Mouse (Mus musculus) lung, embryonic 14.5 days (tissue): ENCODE measurements at regions not wholly inside any gene's neighbourhood (a gene's known extent, or its start where the extent isn't known, plus 50 kb on each side); places are given as distances from the start of the nearest gene placed in this dataset.

Experiments used
- ATAC-seq: fragments of 200-750 bp; cut with Nextera tagmentation; 2 replicates; pipeline ENCODE4 v1.8.0; 2017; ENCODE audit warnings: mild to moderate bottlenecking, moderate TSS enrichment, moderate library complexity; ENCODE audit not compliant: insufficient read depth
- DNase-seq: peaks from one replicate; pipeline ENCODE4 v3.0.0-alpha.2; 2015
- H3K27ac ChIP-seq: fragments of 300-500 bp; sonication (generic); 2 replicates; pipeline ENCODE4 v1.5.1; 2014; ENCODE audit warnings: low read depth, mild to moderate bottlenecking, moderate library complexity
- H3K27me3 ChIP-seq: fragments of 300-500 bp; sonication (generic); 2 replicates; pipeline ENCODE4 v1.6.1; 2014; ENCODE audit warnings: low read length, control low read depth; ENCODE audit not compliant: insufficient read depth
- H3K36me3 ChIP-seq: fragments of 300-500 bp; sonication (generic); 2 replicates; pipeline ENCODE4 v1.6.1; 2014; ENCODE audit warnings: control low read depth; ENCODE audit not compliant: insufficient read depth
- H3K4me1 ChIP-seq: fragments of 300-500 bp; sonication (generic); 2 replicates; pipeline ENCODE4 v1.6.1; 2014; ENCODE audit warnings: antibody characterized with exemption, control low read depth; ENCODE audit not compliant: insufficient read depth
- H3K4me2 ChIP-seq: fragments of 300-500 bp; sonication (generic); 2 replicates; pipeline ENCODE4 v1.6.1; 2014; ENCODE audit warnings: mild to moderate bottlenecking
- H3K4me3 ChIP-seq: fragments of 300-500 bp; sonication (generic); 2 replicates; pipeline ENCODE4 v1.5.1; 2014; ENCODE audit warnings: low read depth, low read length
- H3K9ac ChIP-seq: fragments of 300-500 bp; sonication (generic); 2 replicates; pipeline ENCODE4 v1.6.1; 2014
- H3K9me3 ChIP-seq: fragments of 300-500 bp; sonication (generic); 2 replicates; pipeline ENCODE4 v1.6.1; 2016; ENCODE audit warnings: low read depth, low read length, control low read depth
- CTCF ChIP-seq: IDR thresholded peaks from 2 replicates; pipeline ENCODE4 v1.5.1; 2016; ENCODE audit warnings: antibody characterized with exemption, low read depth
- WGBS: fragments of 180-500 bp; shearing (Covaris S2); extraction: QIAGEN DNeasy Blood & Tissue Kit; methylation state at CpG from one replicate; pipeline ENCODE4 v1.1.7; 2014; 5-methylcytosine and 5-hydroxymethylcytosine counted together

DNA sequence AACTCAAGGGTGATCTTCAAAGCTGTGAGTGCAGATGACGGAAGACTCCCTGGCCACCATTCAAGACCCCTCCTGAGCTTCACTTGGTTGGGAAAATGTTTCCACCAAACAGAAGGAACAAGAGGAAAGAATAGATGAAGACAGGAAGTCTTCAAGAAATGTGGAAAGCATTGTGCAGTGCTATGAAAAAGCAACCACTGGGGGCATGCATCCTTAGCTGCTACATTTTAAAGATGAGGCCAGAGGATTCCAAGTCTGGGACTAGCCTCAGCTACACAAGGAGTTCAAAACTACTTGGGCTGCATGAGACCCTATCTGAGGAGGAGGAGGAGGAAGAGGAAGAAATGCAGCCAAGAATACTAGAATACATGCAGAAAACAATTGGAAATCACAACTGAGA, 207.6 kb upstream of the Hes1 start:
- 95% methylated on average over 1 of the region's 1 CpGs for WGBS
- ATAC-seq: no peak
- Histone ChIP-seq H3K4me1 (no peaks in the 10 kb centered on the region), H3K36me3 (no peaks in the 10 kb centered on the region), H3K4me3 (no peak overlapping the region), H3K4me2 (no peak overlapping the region), H3K27ac (no peak overlapping the region), H3K27me3 (no peaks in the 10 kb centered on the region), H3K9ac (no peak overlapping the region), H3K9me3 (no peaks in the 10 kb centered on the region)
- TF ChIP-seq CTCF: peak; percentile 44
- no peak for DNase-seq

DNA sequence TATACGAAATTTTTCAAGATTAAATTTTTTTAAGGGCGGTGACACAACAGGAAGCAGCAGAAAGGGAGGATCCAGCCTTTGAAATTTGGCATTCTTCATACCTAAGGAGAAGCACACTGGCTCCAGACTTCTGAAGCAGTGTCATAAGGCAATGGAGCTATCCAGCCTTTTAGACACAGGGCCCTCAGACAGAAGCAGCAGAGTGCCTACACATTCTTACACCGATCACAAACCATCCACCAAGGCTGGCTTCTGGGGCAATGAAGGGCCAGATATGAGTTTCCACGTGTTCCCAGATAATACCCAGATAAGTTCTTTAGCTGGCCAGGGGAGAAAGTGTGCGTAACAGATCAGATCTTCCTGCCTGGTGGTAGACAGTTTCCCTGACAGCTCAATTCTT, 205.5 kb upstream of the Hes1 start:
- DNase-seq (no peak), ATAC-seq (no peak)
- 61% methylated on average over 5 of the region's 5 CpGs for WGBS
- Histone ChIP-seq H3K9ac (no peak overlapping the region), H3K4me3 (no peak overlapping the region), H3K36me3 (no peaks in the 10 kb centered on the region), H3K4me1 (no peaks in the 10 kb centered on the region), H3K4me2 (no peak overlapping the region), H3K9me3 (no peaks in the 10 kb centered on the region), H3K27ac (no peak overlapping the region), H3K27me3 (no peaks in the 10 kb centered on the region)
- TF ChIP-seq CTCF: no peak

DNA sequence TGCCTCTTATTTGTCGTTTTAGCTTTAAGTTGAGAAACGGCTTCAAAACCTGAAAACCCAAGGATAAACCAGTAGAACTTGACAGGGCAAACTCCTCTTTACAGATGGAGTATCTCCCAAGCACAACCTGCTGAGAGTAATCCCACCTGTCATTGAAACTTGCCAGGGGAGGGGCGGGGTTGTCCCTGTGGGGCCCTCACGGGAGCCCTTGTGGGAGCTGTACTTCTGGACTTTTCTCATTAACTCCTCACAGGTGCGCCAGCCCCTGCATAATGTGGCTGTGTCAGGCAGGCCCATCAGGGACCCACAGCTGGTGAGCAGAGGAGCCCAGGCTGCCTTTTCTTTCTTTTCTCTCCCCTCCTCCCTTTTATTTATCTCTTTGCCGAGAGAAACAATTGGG, 203.9 kb upstream of the Hes1 start:
- Histone ChIP-seq H3K4me2 (no peak overlapping the region), H3K9me3 (no peaks in the 10 kb centered on the region), H3K36me3 (no peaks in the 10 kb centered on the region), H3K4me3 (no peak overlapping the region), H3K9ac (no peak overlapping the region), H3K4me1 (no peaks in the 10 kb centered on the region), H3K27me3 (no peaks in the 10 kb centered on the region), H3K27ac (no peak overlapping the region)
- no peak for TF ChIP-seq CTCF
- ATAC-seq: no peak
- 33% methylated on average over 6 of the region's 6 CpGs for WGBS
- DNase-seq: no peak

DNA sequence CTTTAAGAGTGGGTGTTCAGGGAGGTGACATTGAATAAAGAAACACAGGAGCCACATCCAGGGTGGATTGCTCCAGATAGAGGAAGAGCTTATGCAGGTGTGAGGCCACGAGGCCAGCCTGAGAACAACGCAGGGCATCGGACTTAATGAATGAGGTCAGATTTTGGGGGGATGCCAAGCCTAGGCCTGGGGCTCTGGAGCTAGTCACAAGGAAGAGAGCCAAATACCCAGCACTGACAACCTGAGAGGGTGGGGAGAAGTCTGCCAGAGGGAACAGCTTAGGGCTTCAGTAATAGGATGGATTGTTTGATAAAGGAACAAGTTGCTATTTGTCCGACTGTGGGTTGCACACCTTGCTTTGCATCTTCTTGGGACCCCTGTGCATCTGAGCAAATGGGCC, 203.1 kb upstream of the Hes1 start:
- H3K4me2 ChIP-seq: no peak overlapping the region
- 39% methylated on average over 4 of the region's 4 CpGs for WGBS
- H3K36me3 ChIP-seq: no peaks in the 10 kb centered on the region
- no peak overlapping the region for H3K4me3 ChIP-seq
- no peak overlapping the region for H3K27ac ChIP-seq
- no peak for TF ChIP-seq CTCF
- H3K27me3 ChIP-seq: no peaks in the 10 kb centered on the region
- ATAC-seq (no peak), DNase-seq (no peak)
- no peaks in the 10 kb centered on the region for H3K4me1 ChIP-seq
- no peaks in the 10 kb centered on the region for H3K9me3 ChIP-seq
- H3K9ac ChIP-seq: no peak overlapping the region

- Histone ChIP-seq H3K4me3 (no peak overlapping the region), H3K36me3 (no peaks in the 10 kb centered on the region), H3K4me2 (no peak overlapping the region), H3K9me3 (no peaks in the 10 kb centered on the region), H3K9ac (no peak overlapping the region), H3K4me1 (no peaks in the 10 kb centered on the region), H3K27me3 (no peaks in the 10 kb centered on the region), H3K27ac (no peak overlapping the region)
- no peak for ATAC-seq
- no peak for DNase-seq
- TF ChIP-seq CTCF: no peak
- WGBS: 54% methylated on average over 17 of the region's 17 CpGs
Observed at GRCm38 (mm10) chr16:29865075-29865740, 199.0 kb upstream of the Hes1 start.

DNA sequence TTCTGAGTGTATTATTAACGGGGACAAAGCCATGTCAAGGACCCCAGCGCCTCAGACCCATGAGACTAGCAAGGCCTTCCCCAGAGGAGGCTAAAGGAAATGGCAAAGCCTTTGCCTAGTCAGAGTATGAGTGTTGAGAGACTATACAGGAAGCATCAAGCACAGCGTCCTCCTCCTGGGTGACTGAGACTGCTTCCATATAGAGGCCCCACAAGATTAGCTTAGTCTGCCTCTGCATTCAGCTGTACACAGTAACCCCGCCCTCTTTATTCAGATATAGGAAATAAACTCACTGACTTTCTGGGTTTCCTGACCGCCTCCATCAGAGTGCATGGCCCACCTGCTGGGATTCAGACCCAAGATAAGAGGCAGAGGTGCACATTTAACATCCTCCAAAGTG, 192.8 kb upstream of the Hes1 start:
- WGBS: 77% methylated on average over 5 of the region's 5 CpGs
- no peaks in the 10 kb centered on the region for H3K9me3 ChIP-seq
- 0 out of 2 replicates have a peak, but pooled peaks cover 5% of the 10 kb centered on the region for H3K4me1 ChIP-seq
- no peak overlapping the region for H3K4me2 ChIP-seq
- no peak overlapping the region for H3K9ac ChIP-seq
- no peak overlapping the region for H3K27ac ChIP-seq
- H3K27me3 ChIP-seq: no peaks in the 10 kb centered on the region
- ATAC-seq (no peak), DNase-seq (no peak)
- no peak overlapping the region for H3K4me3 ChIP-seq
- no peak for TF ChIP-seq CTCF
- no peaks in the 10 kb centered on the region for H3K36me3 ChIP-seq

DNA sequence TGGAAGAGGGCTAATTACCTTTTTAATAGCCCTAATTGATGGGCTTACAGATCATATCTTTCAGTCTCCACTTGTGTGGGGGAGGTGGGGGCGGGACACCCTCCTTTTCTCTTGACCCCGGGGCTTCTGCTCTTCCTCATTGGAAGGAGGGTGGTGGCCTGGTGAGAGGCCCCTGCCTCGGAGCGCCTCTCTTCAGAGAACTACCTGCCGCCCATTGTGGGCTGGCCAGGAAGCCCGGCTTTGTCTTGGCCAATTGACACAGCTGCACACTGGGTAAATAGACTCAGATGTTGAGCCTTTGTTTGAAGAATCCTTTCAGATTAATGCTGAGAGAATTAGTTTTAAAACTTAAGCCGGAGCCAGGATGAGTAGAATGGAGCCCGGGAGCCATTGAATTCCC, 188.0 kb upstream of the Hes1 start:
- no peak for TF ChIP-seq CTCF
- no peak overlapping the region for H3K4me2 ChIP-seq
- no peaks in the 10 kb centered on the region for H3K27me3 ChIP-seq
- no peak overlapping the region for H3K4me3 ChIP-seq
- no peaks in the 10 kb centered on the region for H3K36me3 ChIP-seq
- 0 out of 2 replicates have a peak, but pooled peaks cover 11% of the 10 kb centered on the region for H3K4me1 ChIP-seq
- 40% methylated on average over 8 of the region's 8 CpGs for WGBS
- ATAC-seq: no peak; the same call in 1 of the 2 replicates
- peak overlapping the region; percentile 22; the same call in 1 of the 2 replicates for H3K27ac ChIP-seq
- no peak overlapping the region for H3K9ac ChIP-seq
- H3K9me3 ChIP-seq: no peaks in the 10 kb centered on the region
- no peak for DNase-seq
